Mouse (Mus musculus): ENCODE measurements at regions not wholly inside any gene's neighbourhood (a gene's known extent, or its start where the extent isn't known, plus 50 kb on each side); places are given as distances from the start of the nearest gene placed in this dataset.
"Not testable (repeated sequence)": the region's sequence is repeated elsewhere in the genome, so short reads cannot be mapped to it uniquely, and the experiment has no call there.

- no peak for DNase-seq (ENCODE audit: low read depth, low spot score)
Observed at GRCm38 (mm10) chr4:153160115-153160514, 322.5 kb downstream of the Ajap1 start.

DNA sequence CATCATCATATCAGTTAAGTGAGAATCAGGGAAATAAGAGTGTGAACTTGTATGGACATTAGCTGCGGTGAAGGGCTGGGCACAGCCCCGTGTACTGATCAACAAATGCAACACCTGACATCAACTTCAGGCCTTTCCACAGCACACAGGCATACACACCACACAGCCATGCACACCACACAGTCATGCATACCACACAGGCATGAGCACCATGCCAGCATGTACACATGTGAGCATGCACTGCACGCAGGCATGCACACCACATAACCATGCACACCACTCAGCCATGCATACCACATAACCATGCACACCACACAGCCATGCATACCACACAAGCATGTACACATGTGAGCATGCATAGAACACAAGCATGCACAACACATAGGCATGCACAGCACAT is 325.0 kb downstream of the Ajap1 start:
- no peak for DNase-seq (ENCODE audit: low read depth, low spot score)

GRCm38 (mm10) chr4:153152923-153153322 is 329.7 kb downstream of the Ajap1 start:
- not testable (repeated sequence) for DNase-seq (ENCODE audit: low read depth, low spot score)

DNA sequence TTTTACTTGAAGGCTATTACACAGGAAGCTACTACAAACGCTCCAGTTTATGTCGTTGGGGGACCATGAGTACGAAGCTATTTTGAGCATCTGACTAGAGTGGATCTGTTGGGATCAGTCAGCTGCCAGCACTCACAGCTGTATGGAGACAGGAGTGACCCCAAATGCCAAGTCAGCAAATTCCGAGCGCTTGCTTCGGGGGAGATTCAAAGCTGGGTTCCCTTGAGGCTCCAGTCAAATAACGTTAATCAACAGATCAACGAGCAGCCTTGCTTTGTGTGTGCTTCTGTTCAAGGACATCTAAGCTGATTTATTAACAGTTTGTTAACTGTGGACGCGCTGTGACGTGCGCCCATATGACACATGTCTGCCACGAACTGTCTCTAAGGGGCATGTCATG is 349.5 kb downstream of the Ajap1 start:
- no peak for DNase-seq (ENCODE audit: low read depth, low spot score)

GRCm38 (mm10) chr4:153129345-153129744 is 353.3 kb downstream of the Ajap1 start:
- no peak for DNase-seq (ENCODE audit: low read depth, low spot score)

GRCm38 (mm10) chr4:153128162-153128561 is 354.4 kb downstream of the Ajap1 start:
- no peak for DNase-seq (ENCODE audit: low read depth, low spot score)

DNA sequence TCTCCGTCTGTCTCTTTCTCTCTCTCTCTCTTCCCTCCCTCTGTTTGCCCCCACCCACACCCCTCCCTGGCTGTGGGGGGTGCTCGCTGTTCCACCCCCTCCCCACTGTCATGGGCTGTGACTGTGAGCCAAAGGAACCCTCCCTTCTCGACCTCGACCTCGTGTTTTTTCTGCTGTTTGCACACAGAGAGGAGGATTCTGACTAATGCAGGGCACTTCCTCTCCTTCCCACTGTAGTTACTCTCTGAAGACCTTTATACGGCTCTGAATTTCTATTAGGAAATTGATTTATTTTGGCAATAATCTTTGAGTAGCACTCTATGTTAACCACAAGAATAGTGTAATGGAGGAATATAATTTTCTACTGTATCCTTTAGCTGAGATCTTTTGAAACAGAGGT is 362.1 kb downstream of the Ajap1 start:
- no peak for DNase-seq (ENCODE audit: low read depth, low spot score)

- DNase-seq (ENCODE audit: low read depth, low spot score), result no peak
Observed at GRCm38 (mm10) chr4:153119647-153120102, 362.9 kb downstream of the Ajap1 start.

DNA sequence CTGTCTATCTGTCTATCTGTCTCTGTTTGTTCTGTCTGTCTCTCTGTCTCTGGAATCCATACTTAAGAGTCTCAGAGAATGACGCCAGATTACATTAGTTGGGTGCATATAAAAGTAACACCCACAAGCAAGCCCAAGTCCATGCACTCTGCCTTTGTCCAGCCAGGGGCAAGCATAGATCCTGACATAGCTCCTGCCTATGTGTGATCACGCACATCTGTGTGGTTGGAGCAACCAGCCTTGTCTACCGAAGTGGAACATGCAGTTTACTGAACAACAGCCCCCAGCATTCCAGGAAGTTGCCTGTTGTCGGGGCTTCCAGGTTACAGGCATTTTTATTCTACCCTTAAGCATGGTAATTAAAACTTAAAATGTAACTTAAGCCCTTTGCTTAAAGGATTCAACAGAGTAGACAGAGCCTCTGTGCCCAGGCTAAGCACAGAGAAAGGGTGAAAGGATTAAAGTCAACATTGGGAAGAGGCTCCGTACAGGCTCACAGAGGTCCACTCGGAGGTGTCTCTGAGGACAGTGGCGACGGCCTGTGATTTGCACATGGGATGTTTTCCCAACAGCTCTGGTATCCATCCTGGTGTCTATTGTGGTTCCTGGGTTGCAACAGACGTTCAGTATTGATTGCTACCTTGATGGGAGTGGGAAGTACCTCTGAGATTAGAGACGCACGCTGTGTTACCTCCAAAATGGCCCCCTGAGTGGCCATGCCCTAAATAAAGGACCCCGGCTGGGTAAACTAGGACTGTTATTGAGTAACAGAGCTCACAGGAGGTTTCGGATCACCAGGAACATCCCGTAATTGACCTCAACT is 363.6 kb downstream of the Ajap1 start:
- DNase-seq (ENCODE audit: low read depth, low spot score), result no peak

- no peak for DNase-seq (ENCODE audit: low read depth, low spot score)
Observed at GRCm38 (mm10) chr4:153114998-153115397, 367.6 kb downstream of the Ajap1 start.

GRCm38 (mm10) chr4:153113577-153113976 is 369.0 kb downstream of the Ajap1 start:
- DNase-seq (ENCODE audit: low read depth, low spot score), result no peak

DNA sequence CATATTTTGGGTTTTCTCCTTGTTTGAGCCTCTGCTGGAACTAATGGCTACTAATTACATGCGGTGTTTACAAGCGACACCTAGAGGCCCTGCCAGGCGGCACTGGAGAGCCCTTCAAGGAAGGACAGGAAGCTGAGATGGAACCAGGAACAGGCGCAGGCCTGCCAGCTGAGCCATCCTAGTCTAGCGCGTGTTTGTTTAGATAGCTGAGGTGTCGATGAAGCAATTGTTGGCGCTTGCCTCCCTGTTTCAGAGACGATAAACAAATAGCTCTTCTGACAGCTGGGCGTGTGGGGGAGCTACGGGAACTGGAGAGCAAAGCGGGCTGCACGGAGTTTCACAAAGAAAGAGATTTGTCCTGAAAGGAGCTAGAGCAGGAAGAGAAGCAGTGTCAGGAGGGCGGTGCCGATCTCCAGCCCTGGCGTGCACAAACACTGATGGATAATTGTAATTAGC is 372.3 kb downstream of the Ajap1 start:
- no peak for DNase-seq (ENCODE audit: low read depth, low spot score)

- DNase-seq (ENCODE audit: low read depth, low spot score), result no peak
Observed at GRCm38 (mm10) chr4:153098591-153098990, 384.0 kb downstream of the Ajap1 start.

DNA sequence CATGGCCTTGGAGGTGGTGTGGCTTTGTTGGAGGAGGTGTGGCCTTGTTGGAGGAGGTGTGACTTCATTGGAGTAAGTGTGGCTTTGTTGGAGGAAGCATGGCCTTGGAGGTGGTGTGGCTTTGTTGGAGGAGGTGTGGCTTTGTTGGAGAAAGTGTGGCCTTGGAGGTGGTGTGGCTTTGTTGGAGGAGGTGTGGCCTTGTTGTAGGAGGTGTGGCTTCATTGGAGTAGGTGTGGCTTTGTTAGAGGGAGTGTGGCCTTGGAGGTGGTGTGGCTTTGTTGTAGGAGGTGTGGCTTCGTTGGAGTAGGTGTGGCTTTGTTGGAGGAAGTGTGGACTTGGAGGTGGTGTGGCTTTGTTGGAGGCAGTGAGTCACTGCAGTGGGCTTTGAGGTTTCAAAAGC is 385.0 kb downstream of the Ajap1 start:
- no peak for DNase-seq (ENCODE audit: low read depth, low spot score)

DNA sequence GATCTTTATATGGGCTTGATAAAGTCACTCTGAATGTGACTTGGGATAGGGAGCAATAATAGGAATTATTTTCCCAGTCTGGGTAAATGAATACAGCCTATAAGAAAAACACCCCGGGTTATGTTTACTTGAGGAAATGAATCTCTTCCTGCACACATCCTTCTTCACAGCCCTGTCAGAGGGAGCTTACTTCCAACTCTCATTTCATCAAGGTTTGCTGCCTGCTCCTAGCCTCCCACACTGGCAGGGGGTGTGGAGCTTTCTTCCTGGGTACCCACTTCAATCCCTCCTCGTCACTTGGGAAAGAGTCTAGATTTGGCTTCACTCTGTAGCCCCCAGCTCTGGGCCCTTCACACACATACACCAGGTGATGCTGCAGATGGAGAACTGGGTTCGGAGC is 389.5 kb downstream of the Ajap1 start:
- no peak for DNase-seq (ENCODE audit: low read depth, low spot score)

GRCm38 (mm10) chr4:153082166-153082565 is 400.4 kb downstream of the Ajap1 start:
- no peak for DNase-seq (ENCODE audit: low read depth, low spot score)

- no peak for DNase-seq (ENCODE audit: low read depth, low spot score)
Observed at GRCm38 (mm10) chr4:153074590-153074989, 408.0 kb downstream of the Ajap1 start.

GRCm38 (mm10) chr4:153070190-153070745 is 412.3 kb downstream of the Ajap1 start:
- DNase-seq (ENCODE audit: low read depth, low spot score), result no peak

DNA sequence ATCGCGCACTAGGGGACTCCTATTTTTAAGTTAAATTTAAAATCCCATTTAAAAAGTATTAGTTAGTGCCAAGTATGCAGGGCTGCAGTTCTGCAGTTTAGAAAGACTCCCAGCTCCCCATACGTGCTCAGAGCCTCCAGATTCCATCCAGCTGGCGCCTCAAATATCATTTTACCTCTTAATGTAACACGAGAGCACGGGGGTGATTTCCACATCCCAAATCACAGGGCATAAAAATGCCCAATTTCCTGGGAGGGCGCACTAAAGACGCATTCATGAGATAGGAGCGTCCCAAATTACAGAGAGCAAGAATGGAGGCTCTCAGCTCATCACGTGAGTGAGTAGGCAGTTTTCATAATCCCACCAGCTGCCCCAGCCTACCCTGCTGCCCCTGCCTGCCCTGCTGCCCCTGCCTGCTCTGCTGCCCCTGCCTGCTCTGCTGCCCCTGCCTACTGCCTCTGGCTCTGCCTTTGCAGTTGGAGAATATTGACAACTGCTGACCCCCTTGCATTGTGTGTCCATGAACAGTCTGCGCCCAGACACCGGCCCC is 414.1 kb downstream of the Ajap1 start:
- no peak for DNase-seq (ENCODE audit: low read depth, low spot score)

GRCm38 (mm10) chr4:153064021-153064605 is 418.5 kb downstream of the Ajap1 start:
- no peak for DNase-seq (ENCODE audit: low read depth, low spot score)

- no peak for DNase-seq (ENCODE audit: low read depth, low spot score)
Observed at GRCm38 (mm10) chr4:153063402-153063801, 419.2 kb downstream of the Ajap1 start.

- DNase-seq (ENCODE audit: low read depth, low spot score), result no peak
Observed at GRCm38 (mm10) chr4:153058152-153058551, 424.5 kb downstream of the Ajap1 start.
